Mouse (Mus musculus) left cerebral cortex, adult 18-20 months (tissue): Measurements from ENCODE around the gene Gm21312. TPM values are rescaled to one million over a fixed set of nuclear protein-coding genes. Genes with fewer than 3 reads are reported as not detected.
"Not testable (repeated sequence)": the region's sequence is repeated elsewhere in the genome, so short reads cannot be mapped to it uniquely, and the experiment has no call there.

Source experiments
- DNase-seq, 2 experiments: peaks; one replicate each; pipeline ENCODE4 v3.0.0; 2021 to 2022; ENCODE audit warnings: low spot score in 2 of 2, mixed read lengths in 1 of 2
- long read RNA-seq, 2 experiments: library from polyadenylated mRNA; stranded (forward); transcript quantifications; one replicate each; pipeline ENCODE4 v2.0.0; 2021
- total RNA-seq, 2 experiments: library from RNA; stranded (reverse); gene quantifications; 2 replicates each; pipeline ENCODE4 v1.2.3; 2021

Gm21312 gene
- total RNA-seq, result not detected
- long read RNA-seq, experiment 1, result 0 reads
- long read RNA-seq, experiment 2, result 0 reads

DNA sequence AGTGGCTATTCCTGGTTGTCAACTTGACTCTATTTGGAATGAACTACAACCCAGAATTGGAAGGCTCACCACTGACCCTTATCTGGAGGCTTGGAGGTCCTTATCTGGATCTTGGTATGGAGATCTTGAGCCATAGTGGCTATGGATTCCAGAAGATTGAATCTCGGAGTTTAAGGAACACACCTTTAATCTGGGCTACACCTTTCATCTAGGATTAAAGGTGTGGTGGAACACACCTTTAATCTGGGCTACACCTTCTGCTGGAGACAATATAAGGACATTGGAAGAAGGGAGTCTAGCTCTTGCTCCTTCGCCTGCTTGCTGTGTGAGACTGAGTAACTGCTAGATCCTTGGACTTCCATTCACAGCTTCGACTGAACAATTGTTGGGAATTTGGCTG, at the start of gene Gm21312:
TSS of gene Gm21312 (plus strand) at position 301 of the 400 bp plus-strand sequence.
- not testable (repeated sequence) for DNase-seq

DNA sequence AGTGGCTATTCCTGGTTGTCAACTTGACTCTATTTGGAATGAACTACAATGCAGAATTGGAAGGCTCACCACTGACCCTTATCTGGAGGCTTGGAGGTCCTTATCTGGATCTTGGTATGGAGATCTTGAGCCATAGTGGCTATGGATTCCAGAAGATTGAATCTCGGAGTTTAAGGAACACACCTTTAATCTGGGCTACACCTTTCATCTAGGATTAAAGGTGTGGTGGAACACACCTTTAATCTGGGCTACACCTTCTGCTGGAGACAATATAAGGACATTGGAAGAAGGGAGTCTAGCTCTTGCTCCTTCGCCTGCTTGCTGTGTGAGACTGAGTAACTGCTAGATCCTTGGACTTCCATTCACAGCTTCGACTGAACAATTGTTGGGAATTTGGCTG, 34.1 kb upstream of the Gm21312 start, which contains the start of gene Gm21293:
TSS of gene Gm21293 (plus strand) at position 301 of the 400 bp plus-strand sequence.
- DNase-seq, result not testable (repeated sequence)

DNA sequence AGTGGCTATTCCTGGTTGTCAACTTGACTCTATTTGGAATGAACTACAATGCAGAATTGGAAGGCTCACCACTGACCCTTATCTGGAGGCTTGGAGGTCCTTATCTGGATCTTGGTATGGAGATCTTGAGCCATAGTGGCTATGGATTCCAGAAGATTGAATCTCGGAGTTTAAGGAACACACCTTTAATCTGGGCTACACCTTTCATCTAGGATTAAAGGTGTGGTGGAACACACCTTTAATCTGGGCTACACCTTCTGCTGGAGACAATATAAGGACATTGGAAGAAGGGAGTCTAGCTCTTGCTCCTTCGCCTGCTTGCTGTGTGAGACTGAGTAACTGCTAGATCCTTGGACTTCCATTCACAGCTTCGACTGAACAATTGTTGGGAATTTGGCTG, 25.6 kb upstream of the Gm21312 start, which contains the start of gene Gm6763:
TSS of gene Gm6763 (plus strand) at position 301 of the 400 bp plus-strand sequence.
- not testable (repeated sequence) for DNase-seq

DNA sequence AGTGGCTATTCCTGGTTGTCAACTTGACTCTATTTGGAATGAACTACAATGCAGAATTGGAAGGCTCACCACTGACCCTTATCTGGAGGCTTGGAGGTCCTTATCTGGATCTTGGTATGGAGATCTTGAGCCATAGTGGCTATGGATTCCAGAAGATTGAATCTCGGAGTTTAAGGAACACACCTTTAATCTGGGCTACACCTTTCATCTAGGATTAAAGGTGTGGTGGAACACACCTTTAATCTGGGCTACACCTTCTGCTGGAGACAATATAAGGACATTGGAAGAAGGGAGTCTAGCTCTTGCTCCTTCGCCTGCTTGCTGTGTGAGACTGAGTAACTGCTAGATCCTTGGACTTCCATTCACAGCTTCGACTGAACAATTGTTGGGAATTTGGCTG, 17.1 kb upstream of the Gm21312 start, which contains the start of gene Gm8764:
TSS of gene Gm8764 (plus strand) at position 301 of the 400 bp plus-strand sequence.
- DNase-seq, result not testable (repeated sequence)

DNA sequence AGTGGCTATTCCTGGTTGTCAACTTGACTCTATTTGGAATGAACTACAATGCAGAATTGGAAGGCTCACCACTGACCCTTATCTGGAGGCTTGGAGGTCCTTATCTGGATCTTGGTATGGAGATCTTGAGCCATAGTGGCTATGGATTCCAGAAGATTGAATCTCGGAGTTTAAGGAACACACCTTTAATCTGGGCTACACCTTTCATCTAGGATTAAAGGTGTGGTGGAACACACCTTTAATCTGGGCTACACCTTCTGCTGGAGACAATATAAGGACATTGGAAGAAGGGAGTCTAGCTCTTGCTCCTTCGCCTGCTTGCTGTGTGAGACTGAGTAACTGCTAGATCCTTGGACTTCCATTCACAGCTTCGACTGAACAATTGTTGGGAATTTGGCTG, 8.6 kb upstream of the Gm21312 start, which contains the start of gene Gm21304:
TSS of gene Gm21304 (plus strand) at position 301 of the 400 bp plus-strand sequence.
- not testable (repeated sequence) for DNase-seq

DNA sequence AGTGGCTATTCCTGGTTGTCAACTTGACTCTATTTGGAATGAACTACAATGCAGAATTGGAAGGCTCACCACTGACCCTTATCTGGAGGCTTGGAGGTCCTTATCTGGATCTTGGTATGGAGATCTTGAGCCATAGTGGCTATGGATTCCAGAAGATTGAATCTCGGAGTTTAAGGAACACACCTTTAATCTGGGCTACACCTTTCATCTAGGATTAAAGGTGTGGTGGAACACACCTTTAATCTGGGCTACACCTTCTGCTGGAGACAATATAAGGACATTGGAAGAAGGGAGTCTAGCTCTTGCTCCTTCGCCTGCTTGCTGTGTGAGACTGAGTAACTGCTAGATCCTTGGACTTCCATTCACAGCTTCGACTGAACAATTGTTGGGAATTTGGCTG, 8.4 kb downstream of the Gm21312 start, which contains the start of gene Gm20765:
TSS of gene Gm20765 (plus strand) at position 301 of the 400 bp plus-strand sequence.
- DNase-seq, result not testable (repeated sequence)

DNA sequence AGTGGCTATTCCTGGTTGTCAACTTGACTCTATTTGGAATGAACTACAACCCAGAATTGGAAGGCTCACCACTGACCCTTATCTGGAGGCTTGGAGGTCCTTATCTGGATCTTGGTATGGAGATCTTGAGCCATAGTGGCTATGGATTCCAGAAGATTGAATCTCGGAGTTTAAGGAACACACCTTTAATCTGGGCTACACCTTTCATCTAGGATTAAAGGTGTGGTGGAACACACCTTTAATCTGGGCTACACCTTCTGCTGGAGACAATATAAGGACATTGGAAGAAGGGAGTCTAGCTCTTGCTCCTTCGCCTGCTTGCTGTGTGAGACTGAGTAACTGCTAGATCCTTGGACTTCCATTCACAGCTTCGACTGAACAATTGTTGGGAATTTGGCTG, 16.9 kb downstream of the Gm21312 start, which contains the start of gene Gm4340:
TSS of gene Gm4340 (plus strand) at position 301 of the 400 bp plus-strand sequence.
- not testable (repeated sequence) for DNase-seq

DNA sequence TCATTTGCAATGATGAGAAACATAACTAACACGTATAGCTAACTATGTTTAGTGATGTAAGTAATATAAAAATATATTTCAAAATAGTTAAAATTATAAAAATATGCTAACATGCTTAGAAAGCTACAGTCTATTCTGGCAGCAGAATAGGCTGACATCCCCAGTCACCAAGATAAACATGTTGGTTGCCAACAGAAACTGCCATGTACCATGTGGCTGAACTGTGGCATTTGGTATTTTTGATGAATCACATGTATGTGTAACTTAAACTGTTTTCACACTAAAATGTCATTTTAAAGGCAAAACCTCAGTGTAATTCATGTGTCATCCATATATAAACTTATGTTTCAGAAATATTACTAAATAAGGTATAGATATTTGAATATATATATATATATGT, 32.8 kb downstream of the Gm21312 start:
- no peak for DNase-seq

DNA sequence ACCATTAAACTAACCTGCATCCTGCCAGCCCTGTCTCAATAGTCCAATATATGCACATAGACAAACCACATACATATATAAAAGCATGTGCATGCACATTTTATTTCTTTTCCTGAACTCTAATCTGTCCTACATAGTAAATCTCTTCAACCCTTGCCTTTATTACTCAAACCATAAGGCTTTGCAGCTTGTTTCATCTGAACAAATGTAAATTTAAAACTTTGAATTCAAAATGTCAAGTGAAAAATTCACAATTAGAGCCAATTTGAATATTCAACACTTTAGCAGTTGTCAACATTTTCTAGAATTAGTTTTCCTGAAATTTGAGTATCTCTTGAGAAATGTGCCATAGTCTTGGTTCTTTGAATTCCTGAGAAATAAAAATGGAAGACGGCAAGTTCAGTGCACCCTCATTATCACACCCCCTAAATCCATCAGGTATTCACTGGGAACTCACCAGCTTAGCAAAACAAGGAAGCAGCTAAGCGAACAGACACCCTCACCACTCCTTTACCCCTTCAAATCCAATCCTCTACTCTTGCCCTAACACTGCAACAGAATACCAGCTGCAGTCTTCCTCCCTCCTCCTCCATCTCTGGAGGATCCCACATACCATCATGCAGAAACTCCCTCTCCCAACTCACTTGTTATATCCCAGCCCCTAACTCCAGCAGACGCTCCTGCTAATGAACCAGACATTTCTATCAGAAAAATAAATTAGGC, 33.6 kb downstream of the Gm21312 start:
- peak in 1 of 2 experiments; percentile 6 for DNase-seq

DNA sequence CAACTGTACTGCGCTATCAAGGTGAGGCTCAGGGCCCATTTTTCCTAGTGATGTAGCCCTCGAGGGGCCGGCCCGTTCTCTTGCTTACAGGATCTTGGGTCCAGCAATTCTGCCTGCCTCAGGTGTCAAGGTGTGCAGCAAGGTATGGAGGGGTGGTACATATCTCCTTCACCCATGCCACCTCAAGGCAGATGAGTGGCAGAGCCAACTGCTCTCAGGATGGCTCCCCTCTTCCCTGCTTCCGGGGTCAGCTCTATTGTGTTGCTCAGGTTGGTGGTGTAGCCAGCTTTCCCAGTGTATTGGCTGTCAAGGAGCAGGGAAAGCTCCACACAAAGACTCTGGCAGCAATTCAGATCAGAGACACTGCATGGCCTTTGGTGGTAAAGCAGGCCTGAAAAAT, 37.7 kb downstream of the Gm21312 start:
- no peak for DNase-seq

DNA sequence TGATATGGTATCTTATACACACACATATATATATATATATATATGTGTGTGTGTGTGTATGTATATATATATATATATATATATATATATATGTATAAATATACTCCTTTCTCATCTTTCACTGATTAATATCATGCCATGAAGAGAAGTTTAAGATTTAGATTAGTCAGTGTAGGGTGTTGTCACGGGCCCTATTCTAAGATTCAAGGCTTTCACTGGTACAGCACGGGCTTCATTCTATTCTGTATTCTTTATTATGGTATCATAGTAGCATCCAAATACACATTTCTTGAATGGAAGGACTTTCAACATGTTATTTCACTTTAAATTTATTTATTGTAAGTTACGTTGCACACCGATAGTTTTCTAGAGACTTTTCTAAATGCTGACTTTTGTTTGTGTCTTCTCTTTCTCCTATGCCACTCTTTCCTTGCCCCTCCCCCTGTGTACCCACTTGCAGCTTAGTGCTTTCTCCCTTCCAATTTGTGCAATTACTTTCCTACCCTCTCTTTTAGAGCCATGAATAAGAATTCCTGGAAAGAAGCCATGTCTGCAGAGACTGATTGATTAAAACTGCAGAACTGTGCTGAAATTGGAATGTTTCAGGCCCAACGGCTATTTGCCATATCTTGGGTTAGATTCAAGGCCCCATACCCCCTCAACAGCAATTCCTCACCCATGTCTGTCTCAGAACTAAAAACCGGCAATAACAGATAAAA, 43.6 kb downstream of the Gm21312 start:
- DNase-seq, result no peak

Other genes starting within 250 kb of the Gm21312 start
- not detected for gene Gm21293, start 34.0 kb upstream of the Gm21312 start, total RNA-seq
- gene Gm6763, start 25.5 kb upstream of the Gm21312 start, total RNA-seq, result not detected
- gene Gm8764, start 17.0 kb upstream of the Gm21312 start, total RNA-seq, result not detected
- not detected for gene Gm21304, start 8.5 kb upstream of the Gm21312 start, total RNA-seq
- not detected for gene Gm20765, start 8.5 kb downstream of the Gm21312 start, total RNA-seq
- not detected for gene Gm4340, start 17.0 kb downstream of the Gm21312 start, total RNA-seq